Mouse (Mus musculus): Measurements from ENCODE around the gene E130114P18Rik. TPM values are rescaled to one million over a fixed set of nuclear protein-coding genes. Genes with fewer than 3 reads are reported as not detected.
A peak's percentile ranks its signal among the peaks of the same experiment; 100 is the strongest.

The E130114P18Rik gene
- polyA plus RNA-seq, 1 experiment from 2014 or later: 2.7 TPM

DNA sequence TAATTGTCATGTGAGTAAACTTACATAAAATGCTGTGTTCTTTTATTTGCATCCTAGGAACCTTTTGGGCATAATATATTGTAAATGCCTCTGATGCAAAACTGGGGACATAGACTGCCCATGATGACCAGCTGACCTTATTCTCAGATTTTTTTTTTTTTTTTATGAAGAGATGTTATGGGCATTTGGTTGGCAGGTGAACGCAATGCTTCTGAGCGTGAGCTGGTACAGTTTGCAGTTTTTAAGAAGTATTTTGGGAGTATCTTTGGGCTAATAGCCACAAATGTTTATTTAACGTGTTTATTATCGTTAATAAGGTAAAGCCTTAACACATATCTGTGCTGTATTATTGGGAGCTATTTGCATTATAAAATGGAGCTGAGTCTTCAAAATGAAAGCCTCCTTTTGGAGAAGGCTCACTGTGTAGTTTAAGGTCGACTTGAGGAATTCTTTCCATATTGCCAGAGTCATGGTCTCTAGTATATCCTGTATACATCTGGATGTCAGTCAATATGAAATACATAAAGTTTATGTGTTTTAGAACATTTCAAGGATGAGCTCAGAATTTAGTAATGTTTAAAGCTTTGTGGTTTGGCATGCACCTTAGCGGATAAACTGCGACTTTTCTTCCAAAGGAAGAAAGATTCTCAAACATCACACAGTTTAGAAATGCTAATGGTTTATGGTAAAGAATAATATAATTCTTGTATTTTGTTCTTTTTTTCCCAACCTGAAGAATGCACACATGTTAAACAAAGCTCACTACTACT is 3.0 kb upstream of the E130114P18Rik start:
- no peak for DNase-seq (ENCODE audit: low spot score)
- Histone ChIP-seq H3K9me3 (replicated peaks) (peaks cover 11% of the 10 kb centered on the region; the same call in 1 of the 2 replicates), H3K36me3 (peaks cover 11% of the 10 kb centered on the region), H3K27ac (replicated peaks) (no peak overlapping the region), H3K27me3 (ENCODE audit: low read depth, poor library complexity, severe bottlenecking) (peaks cover 100% of the 10 kb centered on the region), H3K4me3 (no peak overlapping the region), H3K4me1 (peaks cover 31% of the 10 kb centered on the region)
- 71% methylated on average over 7 of the region's 7 CpGs for WGBS

DNA sequence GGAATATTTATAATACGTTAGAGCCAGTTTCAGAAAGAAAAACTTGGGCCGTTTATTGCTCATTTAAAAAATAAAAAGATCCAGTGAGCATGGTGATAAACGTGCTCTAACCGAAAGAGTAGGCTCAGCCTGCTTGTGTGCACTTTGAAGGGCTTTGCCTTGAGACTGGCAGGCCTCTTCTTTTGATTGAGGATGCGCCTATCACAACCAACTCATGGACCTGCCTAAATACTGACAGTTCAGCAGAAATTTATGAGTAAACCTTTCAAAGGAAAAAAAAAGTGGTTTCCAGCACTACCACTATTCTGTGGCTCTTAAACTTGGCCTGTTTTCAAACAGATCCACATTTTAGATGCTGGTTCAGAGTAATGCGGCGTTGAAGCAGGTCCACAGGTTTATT is 2.1 kb upstream of the E130114P18Rik start:
- peak overlapping the region; percentile 76 for H3K4me3 ChIP-seq
- WGBS: 29% methylated on average over 7 of the region's 7 CpGs
- H3K36me3 ChIP-seq: peaks cover 11% of the 10 kb centered on the region
- peaks cover 11% of the 10 kb centered on the region; the same call in 1 of the 2 replicates for H3K9me3 ChIP-seq (replicated peaks)
- DNase-seq (ENCODE audit: low spot score): no peak
- no peak overlapping the region for H3K27ac ChIP-seq (replicated peaks)
- peaks cover 40% of the 10 kb centered on the region for H3K4me1 ChIP-seq
- H3K27me3 ChIP-seq (ENCODE audit: low read depth, poor library complexity, severe bottlenecking): peaks cover 100% of the 10 kb centered on the region

DNA sequence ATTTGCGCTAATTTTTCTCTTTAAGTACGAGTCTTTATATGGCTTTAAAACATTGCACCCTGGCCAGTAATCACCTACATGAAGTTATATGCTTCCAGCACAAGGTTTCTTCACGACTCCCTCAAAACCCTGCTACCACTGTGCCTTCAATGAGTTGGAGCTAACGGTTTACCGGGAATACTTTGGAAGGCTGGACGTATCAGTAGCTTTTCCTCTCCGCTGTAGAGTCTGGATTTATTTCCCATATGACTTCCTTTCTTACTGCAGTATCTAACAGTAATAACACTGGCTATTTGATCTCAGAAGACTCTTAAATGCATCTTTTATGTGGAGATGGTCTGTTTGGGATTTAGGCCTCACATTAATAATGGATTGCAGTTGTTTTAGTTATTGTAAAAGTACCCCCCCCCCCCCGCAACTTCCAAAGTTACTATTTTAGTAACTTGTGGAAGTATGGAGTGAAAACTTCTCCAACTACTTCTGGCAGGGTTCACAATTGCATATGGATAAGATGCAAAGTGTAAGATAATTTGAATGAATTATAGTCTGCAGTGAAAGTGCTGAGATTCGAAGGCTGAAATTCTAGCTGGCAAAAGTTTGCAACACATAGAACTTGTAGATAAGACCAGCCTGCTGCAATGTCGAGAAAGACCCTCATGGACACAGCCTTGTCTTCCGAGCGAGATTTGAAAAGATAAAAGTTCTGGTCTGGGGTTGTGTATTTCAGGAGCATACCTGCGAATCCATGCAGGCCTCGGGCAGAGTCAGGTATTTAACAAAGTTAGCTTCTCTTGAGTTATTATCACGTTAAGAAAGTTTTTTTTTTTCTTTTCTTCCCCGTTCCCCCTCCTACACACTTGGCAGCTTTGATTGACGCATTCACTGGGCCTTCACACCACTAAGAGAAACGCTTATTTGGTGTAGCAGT is 1.4 kb upstream of the E130114P18Rik start:
- Histone ChIP-seq H3K4me1 (peaks cover 47% of the 10 kb centered on the region), H3K9me3 (replicated peaks) (peaks cover 11% of the 10 kb centered on the region; the same call in 1 of the 2 replicates), H3K36me3 (peaks cover 11% of the 10 kb centered on the region), H3K27me3 (ENCODE audit: low read depth, poor library complexity, severe bottlenecking) (peaks cover 100% of the 10 kb centered on the region), H3K27ac (replicated peaks) (peak overlapping the region; percentile 89; the same call in 1 of the 2 replicates), H3K4me3 (peak overlapping the region; percentile 76)
- 7% methylated on average over 18 of the region's 18 CpGs for WGBS
- DNase-seq (ENCODE audit: low spot score): no peak

DNA sequence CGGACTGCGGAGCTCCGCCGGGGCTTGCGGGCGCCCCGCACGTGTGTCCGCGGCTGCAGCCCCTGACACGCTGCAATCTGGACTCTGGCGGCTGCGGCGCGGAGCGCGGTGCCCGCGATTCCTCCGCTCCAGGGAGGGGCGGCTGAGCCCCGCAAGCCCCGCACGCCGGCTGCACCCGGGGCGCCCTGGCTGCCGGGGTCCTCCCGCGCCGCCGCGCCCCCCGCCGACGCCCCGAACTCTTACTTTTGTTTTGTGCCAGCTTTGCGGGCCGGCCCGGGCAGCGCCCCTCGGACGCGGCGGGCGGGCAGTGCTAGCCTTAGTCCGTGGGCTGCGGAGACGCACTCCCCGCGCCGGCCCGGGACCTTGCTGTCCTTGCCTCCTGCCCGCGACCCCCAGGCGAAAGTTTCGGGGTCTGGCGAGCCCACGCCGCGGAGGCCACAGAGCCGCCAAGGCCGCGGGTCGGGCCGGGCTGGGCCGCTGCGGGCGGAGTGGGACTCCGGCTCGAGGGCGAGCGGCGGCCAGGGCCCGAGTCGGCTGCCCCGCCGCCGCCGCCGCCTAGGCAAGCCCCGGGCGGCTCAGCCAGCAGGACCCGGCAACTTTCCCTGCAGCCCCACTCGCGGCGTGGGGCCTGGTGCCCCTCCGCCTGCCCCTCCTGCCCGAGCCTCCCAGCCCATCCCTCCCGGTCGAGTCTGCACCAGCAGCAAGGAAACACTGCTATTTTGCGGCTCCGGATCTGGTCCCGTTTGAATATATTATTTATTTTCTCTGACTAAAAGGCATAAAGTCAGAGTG is 529 bp upstream of the E130114P18Rik start:
- H3K4me3 ChIP-seq: peak overlapping the region; percentile 76
- DNase-seq (ENCODE audit: low spot score): peak; percentile 68
- peaks cover 9% of the 10 kb centered on the region; the same call in 1 of the 2 replicates for H3K9me3 ChIP-seq (replicated peaks)
- peaks cover 56% of the 10 kb centered on the region for H3K4me1 ChIP-seq
- under 1% methylated on average over 77 of the region's 94 CpGs for WGBS
- peaks cover 100% of the 10 kb centered on the region for H3K27me3 ChIP-seq (ENCODE audit: low read depth, poor library complexity, severe bottlenecking)
- peak overlapping the region; percentile 89 for H3K27ac ChIP-seq (replicated peaks)
- peaks cover 6% of the 10 kb centered on the region for H3K36me3 ChIP-seq

DNA sequence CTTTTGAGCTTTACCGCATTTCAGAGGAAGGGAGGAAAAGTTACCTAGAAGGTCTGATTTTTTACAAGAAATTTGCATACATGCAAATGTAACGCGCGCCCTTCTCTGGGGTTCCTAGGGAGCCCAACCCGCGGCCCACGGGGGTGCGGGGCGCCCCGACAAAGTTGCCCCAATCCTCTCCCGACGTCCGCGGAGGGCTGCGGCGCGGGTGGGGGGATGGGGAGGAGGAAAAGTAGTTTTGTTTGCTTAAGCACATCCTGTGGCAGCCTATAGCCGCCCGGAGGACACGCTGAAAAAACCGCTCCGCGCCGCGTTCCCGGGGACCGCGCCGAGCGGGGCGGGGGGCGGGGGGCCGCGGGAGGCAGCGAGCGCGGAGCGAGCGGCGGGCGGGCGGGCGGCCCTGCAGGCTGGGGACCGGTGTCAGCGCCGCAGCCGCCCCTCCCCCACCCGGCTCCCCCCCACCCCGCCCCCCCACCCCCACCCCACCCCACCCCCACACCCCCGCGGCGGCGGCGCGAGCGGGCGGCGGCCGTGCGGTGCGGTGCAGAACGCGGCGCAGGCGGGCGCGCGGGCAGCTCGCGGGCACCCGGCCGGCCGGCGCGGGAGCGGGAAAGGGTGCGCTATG is 685 bp downstream of the E130114P18Rik start:
- H3K9me3 ChIP-seq (replicated peaks): no peaks in the 10 kb centered on the region
- under 1% methylated on average over 58 of the region's 77 CpGs for WGBS
- H3K4me3 ChIP-seq: peak overlapping the region; percentile 76
- peak overlapping the region; percentile 89 for H3K27ac ChIP-seq (replicated peaks)
- H3K36me3 ChIP-seq: no peaks in the 10 kb centered on the region
- peaks cover 57% of the 10 kb centered on the region for H3K4me1 ChIP-seq
- DNase-seq (ENCODE audit: low spot score): peak; percentile 63
- H3K27me3 ChIP-seq (ENCODE audit: low read depth, poor library complexity, severe bottlenecking): peaks cover 89% of the 10 kb centered on the region

DNA sequence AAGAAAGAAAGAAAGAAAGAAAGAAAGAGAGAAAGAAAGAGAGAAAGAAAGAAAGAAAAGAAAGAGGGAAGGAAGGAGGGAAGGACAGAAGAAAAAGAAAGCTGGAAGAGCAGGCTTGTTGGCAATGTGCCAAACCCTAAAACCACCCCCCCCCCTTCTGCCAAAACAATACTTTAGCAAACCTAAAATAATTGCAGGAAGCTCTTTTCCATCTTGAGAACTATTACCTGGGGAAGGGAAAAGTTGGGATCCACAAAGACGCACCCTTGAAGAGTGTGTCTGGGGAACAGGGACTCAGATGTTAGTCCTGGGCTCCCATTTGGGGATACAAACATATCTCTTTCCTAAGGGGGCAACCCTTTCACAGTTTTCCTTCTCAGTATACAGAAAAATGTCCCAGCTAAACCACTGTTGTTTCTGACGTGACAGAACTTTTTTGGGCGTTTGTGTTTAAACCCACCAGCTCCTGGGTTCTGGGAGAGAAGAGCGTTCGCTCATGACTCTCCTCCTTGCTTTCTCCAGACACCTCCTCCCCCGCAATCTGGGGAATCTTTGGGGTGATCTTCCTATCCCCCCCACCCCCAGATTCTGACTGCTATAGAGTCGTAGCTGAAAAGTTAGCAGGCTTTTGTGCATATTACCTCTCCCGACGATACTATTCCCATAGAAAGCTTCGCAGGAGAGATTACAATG is 1.3 kb downstream of the E130114P18Rik start:
- WGBS: under 1% methylated on average over 10 of the region's 10 CpGs
- peak; percentile 49 for DNase-seq (ENCODE audit: low spot score)

DNA sequence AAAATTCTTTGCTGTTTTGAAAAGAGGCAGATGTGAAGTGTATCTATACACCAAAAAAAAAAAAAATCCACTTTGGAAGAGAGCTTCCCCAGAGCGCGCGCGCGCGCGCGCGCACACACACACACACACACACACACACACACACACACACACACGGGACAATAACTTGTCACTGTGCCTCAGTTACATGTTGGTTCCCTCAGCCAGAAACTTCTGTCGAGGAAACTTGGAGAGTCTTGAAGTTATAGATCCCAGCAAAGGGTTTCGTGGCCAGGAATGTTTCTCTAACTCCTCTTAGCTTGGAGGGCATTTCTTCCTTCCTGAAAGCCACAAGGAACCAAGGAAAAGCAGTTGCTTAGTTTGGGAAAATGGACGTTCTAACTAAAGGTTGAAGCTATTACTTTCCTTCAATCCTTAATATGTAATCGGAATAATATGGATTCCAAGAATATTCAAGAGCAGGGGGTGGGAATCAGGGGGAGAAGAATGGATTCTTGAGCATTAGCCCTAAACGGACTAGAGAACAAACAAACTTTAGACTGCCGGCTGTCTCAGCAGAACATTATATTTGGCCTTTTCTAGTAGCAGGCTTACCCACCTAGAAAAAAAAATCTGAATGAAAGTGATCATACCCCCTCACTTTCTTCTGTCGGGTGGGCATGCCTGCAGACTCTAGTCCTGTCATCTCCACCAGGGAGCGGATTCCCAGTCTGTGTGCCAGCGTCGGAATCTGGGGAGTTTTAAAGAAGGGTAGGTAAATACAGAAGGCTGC is 2.2 kb downstream of the E130114P18Rik start:
- WGBS: under 1% methylated on average over 20 of the region's 20 CpGs
- Histone ChIP-seq H3K4me1 (peaks cover 67% of the 10 kb centered on the region), H3K9me3 (replicated peaks) (no peaks in the 10 kb centered on the region), H3K27ac (replicated peaks) (peak overlapping the region; percentile 46), H3K27me3 (ENCODE audit: low read depth, poor library complexity, severe bottlenecking) (peaks cover 78% of the 10 kb centered on the region), H3K4me3 (peak overlapping the region; percentile 76), H3K36me3 (no peaks in the 10 kb centered on the region)
- DNase-seq (ENCODE audit: low spot score): no peak

More for the DNA sequence above, 1.3 kb downstream of the E130114P18Rik start:
- H3K27ac ChIP-seq (replicated peaks): peak overlapping the region; percentile 89
- peak overlapping the region; percentile 76 for H3K4me3 ChIP-seq
- H3K27me3 ChIP-seq (ENCODE audit: low read depth, poor library complexity, severe bottlenecking): peaks cover 82% of the 10 kb centered on the region
- H3K4me1 ChIP-seq: peaks cover 64% of the 10 kb centered on the region
- no peaks in the 10 kb centered on the region for H3K9me3 ChIP-seq (replicated peaks)
- no peaks in the 10 kb centered on the region for H3K36me3 ChIP-seq

DNA sequence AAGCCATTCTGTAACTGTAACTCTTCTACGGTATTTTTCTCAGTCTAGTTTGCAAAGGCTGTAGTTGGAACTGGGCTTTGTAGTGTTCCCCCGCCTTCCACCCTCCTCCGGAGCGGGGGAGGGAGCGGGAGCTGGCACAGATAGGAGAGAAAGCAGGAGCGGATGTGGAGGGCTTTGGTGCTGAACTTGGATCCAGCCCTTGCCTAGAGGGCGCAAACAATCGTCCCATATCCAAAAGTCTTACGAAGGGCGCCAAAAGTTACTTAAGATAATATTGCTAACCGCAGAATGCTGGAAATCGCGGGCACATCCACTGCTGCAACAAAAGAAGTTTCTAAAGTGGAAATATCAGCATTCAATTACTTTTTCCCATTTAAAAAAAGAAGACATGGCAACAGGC is 2.8 kb downstream of the E130114P18Rik start:
- Histone ChIP-seq H3K4me1 (peaks cover 65% of the 10 kb centered on the region), H3K27ac (replicated peaks) (peak overlapping the region; percentile 46), H3K27me3 (ENCODE audit: low read depth, poor library complexity, severe bottlenecking) (peaks cover 78% of the 10 kb centered on the region), H3K9me3 (replicated peaks) (no peaks in the 10 kb centered on the region), H3K36me3 (no peaks in the 10 kb centered on the region), H3K4me3 (peak overlapping the region; percentile 76)
- WGBS: under 1% methylated on average over 13 of the region's 13 CpGs
- DNase-seq (ENCODE audit: low spot score): peak; percentile 62

DNA sequence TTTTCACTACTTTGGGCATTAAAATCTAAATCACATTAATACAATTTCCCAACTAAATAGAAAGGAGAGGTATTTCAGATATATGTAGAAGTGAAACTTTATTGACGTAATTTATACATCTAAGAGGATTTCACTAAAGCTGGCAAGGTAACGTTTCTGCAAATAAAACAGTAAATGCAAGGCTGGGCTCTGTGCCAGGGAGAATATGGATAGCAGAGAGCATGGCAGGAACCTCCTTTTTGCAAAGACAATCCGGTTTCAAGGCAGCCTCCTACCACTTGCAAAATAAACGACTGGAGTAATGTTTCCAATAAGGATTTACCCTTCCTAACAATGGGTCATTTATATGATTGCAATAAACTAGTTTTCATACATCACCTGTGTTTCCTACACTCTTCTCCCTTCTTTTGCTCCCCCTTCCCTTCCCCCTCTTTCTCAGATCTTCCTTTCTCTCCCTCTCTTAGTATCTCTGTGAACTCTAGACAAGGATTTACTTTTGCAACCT is 3.4 kb downstream of the E130114P18Rik start:
- Histone ChIP-seq H3K4me1 (peaks cover 62% of the 10 kb centered on the region), H3K27ac (replicated peaks) (peak overlapping the region; percentile 46), H3K9me3 (replicated peaks) (no peaks in the 10 kb centered on the region), H3K27me3 (ENCODE audit: low read depth, poor library complexity, severe bottlenecking) (peaks cover 78% of the 10 kb centered on the region), H3K4me3 (0 out of 2 replicates have a peak overlapping the region, but pooled peaks have one; percentile 76), H3K36me3 (no peaks in the 10 kb centered on the region)
- 19% methylated on average over 4 of the region's 4 CpGs for WGBS
- no peak for DNase-seq (ENCODE audit: low spot score)

DNA sequence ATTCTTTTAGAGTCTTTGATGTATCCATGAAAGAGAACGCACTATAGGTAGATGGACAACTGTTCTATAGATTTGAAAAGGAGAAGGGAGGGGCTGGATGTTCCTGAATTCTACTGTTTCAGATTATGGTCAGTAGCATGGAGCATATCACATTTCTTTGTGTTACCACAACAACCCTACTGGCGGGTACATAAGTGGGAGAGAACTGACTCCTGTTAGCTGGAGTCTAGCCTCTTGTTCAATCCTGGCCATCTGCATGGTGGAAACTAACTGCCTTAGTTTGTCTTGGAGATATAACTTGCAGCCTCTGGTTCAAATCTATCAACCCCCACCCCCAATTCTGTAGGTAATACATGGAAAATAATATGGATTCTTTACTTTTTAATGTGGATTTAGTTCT is 4.1 kb downstream of the E130114P18Rik start:
- Histone ChIP-seq H3K36me3 (no peaks in the 10 kb centered on the region), H3K9me3 (replicated peaks) (no peaks in the 10 kb centered on the region), H3K4me3 (peak overlapping the region; percentile 62), H3K27ac (replicated peaks) (0 out of 2 replicates have a peak overlapping the region, but pooled peaks have one; percentile 89), H3K4me1 (peaks cover 61% of the 10 kb centered on the region), H3K27me3 (ENCODE audit: low read depth, poor library complexity, severe bottlenecking) (peaks cover 72% of the 10 kb centered on the region)
- WGBS: 42% methylated on average over 2 of the region's 2 CpGs
- DNase-seq (ENCODE audit: low spot score): no peak

Data from midbrain, embryonic 10.5 days (tissue).